Mouse (Mus musculus): Measurements from ENCODE around the gene Sorcs1. TPM values are rescaled to one million over a fixed set of nuclear protein-coding genes. Genes with fewer than 3 reads are reported as not detected.

Sorcs1 gene
- polyA plus RNA-seq, 1 experiment from 2014 or later = 14.4 TPM

DNA sequence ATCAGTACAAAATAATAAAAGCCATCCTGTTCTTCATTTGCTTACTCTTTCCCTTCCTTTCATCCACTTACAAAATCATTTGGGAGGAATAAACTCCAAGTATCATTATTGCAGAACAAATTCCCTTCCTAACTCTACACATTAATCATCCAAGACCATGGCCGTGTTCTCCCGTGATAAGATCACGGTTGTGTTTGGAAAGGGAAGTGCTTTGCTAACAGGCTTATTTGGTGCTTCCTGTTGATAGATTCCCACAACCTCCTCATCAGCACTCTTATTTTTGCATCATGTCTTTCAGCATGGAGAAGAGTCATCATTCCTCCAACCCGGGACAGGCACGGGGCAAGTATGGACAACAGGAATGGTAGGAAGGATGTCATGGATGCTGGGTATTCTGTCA lies 25.7 kb downstream of the Sorcs1 start:
- no peak overlapping the region for H3K9ac ChIP-seq (replicated peaks; ENCODE audit: low read length)
- no peaks in the 10 kb centered on the region for H3K9me3 ChIP-seq (ENCODE audit: control insufficient read depth, low read length)
- H3K27ac ChIP-seq (replicated peaks; ENCODE audit: low read depth, low read length) = no peak overlapping the region
- H3K4me3 ChIP-seq (replicated peaks; ENCODE audit: low read depth, low read length) = no peak overlapping the region
- 93% methylated on average over 5 of the region's 5 CpGs for WGBS
- no peaks in the 10 kb centered on the region for H3K27me3 ChIP-seq (ENCODE audit: control insufficient read depth, insufficient read depth, low read length)
- H3K4me2 ChIP-seq (ENCODE audit: low read length) = no peak overlapping the region
- ATAC-seq (ENCODE audit: low FRiP score, low TSS enrichment) (no peak), DNase-seq (no peak)
- 0 out of 2 replicates have a peak, but pooled peaks cover 6% of the 10 kb centered on the region for H3K4me1 ChIP-seq (ENCODE audit: control insufficient read depth, insufficient read depth, low read length)
- H3K36me3 ChIP-seq (ENCODE audit: control insufficient read depth, insufficient read depth, low read length) = no peaks in the 10 kb centered on the region

DNA sequence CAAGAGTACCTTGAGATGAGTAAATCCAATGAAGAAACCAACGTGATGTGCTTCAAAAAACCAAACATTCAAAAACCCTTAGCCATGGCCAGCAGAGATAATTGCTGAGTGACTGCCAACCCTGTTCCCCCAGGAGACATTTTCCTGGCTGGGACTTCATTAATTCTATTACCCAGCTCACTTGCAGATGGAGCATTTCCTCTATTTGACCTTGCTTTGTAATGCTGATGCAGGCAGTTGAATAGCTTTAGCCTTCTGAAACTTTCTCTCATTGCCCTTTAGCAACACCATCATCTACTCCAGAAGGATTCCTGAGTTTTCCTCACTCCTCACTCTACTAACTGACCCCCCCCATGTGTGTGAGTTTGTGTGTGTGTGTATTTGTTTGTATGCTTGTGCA lies 34.6 kb downstream of the Sorcs1 start:
- DNase-seq = no peak
- H3K36me3 ChIP-seq (ENCODE audit: control insufficient read depth, insufficient read depth, low read length) = no peaks in the 10 kb centered on the region
- H3K4me1 ChIP-seq (ENCODE audit: control insufficient read depth, insufficient read depth, low read length) = peaks cover 6% of the 10 kb centered on the region
- H3K4me2 ChIP-seq (ENCODE audit: low read length) = no peak overlapping the region
- no peak for ATAC-seq (ENCODE audit: low FRiP score, low TSS enrichment)
- H3K27ac ChIP-seq (replicated peaks; ENCODE audit: low read depth, low read length) = no peak overlapping the region
- 56% methylated on average over 1 of the region's 1 CpGs for WGBS
- no peak overlapping the region for H3K9ac ChIP-seq (replicated peaks; ENCODE audit: low read length)
- H3K9me3 ChIP-seq (ENCODE audit: control insufficient read depth, low read length) = no peaks in the 10 kb centered on the region
- H3K27me3 ChIP-seq (ENCODE audit: control insufficient read depth, insufficient read depth, low read length) = no peaks in the 10 kb centered on the region
- H3K4me3 ChIP-seq (replicated peaks; ENCODE audit: low read depth, low read length) = no peak overlapping the region

DNA sequence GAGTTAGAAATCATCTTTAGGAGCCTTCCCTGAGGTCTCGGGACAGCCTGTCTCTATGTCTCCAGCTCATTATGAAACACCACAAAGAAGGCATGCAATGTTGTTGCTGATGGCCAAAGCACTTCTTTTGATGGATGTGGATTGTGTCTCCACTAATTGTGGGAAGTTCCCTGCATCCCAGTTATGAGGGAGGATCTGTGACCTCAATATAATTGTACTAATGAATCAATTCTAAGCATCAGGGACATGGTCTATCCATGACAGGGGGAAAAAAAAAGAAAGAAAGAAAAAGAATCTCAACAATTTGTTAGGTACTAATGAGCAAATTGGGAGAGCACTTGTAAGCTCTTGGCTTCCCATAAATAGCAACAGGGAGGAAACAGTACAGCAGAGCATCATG lies 36.3 kb downstream of the Sorcs1 start:
- ATAC-seq (ENCODE audit: low FRiP score, low TSS enrichment) = no peak
- no peak overlapping the region for H3K9ac ChIP-seq (replicated peaks; ENCODE audit: low read length)
- H3K36me3 ChIP-seq (ENCODE audit: control insufficient read depth, insufficient read depth, low read length) = no peaks in the 10 kb centered on the region
- H3K27me3 ChIP-seq (ENCODE audit: control insufficient read depth, insufficient read depth, low read length) = no peaks in the 10 kb centered on the region
- peaks cover 6% of the 10 kb centered on the region for H3K4me1 ChIP-seq (ENCODE audit: control insufficient read depth, insufficient read depth, low read length)
- WGBS = 87% methylated on average over 1 of the region's 1 CpGs
- DNase-seq = no peak
- no peaks in the 10 kb centered on the region for H3K9me3 ChIP-seq (ENCODE audit: control insufficient read depth, low read length)
- no peak overlapping the region for H3K4me2 ChIP-seq (ENCODE audit: low read length)
- no peak overlapping the region for H3K27ac ChIP-seq (replicated peaks; ENCODE audit: low read depth, low read length)
- no peak overlapping the region for H3K4me3 ChIP-seq (replicated peaks; ENCODE audit: low read depth, low read length)

DNA sequence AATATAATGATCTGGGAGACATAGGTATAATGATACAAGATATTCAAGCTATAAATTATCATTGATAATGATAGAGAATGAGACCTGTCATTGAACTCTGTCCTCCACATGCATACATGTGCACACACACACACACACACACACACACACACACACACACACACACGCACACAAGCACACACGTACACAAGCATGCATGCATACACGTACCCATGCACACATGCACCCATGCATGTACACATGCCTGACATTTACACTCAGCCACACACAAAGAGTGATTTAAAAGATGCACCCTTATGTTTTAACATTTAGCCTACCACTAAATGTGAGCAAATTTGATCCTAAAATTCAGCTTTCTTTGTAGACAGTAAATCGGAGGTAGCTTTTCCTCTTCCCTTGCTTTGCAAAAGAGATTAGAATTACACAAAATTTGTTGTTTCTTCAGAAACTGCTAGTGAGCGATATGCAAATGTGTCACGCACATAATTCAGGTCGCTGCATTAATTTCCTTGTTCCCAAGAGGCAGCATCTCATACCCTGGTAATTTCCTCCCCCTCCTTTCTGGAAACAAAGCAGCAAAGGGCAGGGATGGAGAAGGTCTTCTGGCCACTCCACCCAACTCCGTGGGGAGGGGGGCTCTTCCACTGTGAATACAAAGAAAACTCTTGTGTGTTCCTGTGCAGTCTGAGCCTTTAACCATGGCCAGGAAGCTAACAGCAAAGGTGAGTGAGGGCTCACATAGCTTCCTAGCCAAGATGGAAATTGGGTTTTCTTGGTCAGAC lies 38.0 kb downstream of the Sorcs1 start:
- Histone ChIP-seq H3K9me3 (ENCODE audit: control insufficient read depth, low read length) (no peaks in the 10 kb centered on the region), H3K4me2 (ENCODE audit: low read length) (no peak overlapping the region), H3K9ac (replicated peaks; ENCODE audit: low read length) (no peak overlapping the region), H3K27ac (replicated peaks; ENCODE audit: low read depth, low read length) (no peak overlapping the region; the same call in 1 of the 2 replicates), H3K4me3 (replicated peaks; ENCODE audit: low read depth, low read length) (no peak overlapping the region), H3K36me3 (ENCODE audit: control insufficient read depth, insufficient read depth, low read length) (no peaks in the 10 kb centered on the region), H3K4me1 (ENCODE audit: control insufficient read depth, insufficient read depth, low read length) (peaks cover 11% of the 10 kb centered on the region), H3K27me3 (ENCODE audit: control insufficient read depth, insufficient read depth, low read length) (no peaks in the 10 kb centered on the region)
- ATAC-seq (ENCODE audit: low FRiP score, low TSS enrichment) = no peak; the same call in 1 of the 2 replicates
- WGBS = 55% methylated on average over 8 of the region's 8 CpGs
- DNase-seq = peak; percentile 40

DNA sequence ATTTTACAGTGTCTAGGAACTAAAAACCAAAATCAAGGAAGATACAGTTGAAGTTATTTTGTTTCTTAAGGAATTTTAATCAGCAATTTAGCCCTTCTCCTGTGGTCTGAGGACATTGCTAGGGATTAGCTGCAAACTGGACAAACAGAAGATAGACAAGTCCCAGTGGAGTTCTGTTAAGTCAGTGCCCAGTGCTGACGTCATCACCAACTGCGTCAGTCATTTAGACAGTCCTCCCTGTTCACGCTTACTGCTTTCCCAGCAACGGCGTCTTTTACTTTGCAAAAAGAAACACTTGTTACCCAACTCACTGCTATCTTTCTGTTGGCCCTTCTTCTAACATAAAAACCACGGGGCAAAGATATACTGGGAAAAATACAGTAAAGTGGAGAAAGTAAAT lies 40.3 kb downstream of the Sorcs1 start:
- no peak for DNase-seq
- no peak overlapping the region for H3K27ac ChIP-seq (replicated peaks; ENCODE audit: low read depth, low read length)
- no peaks in the 10 kb centered on the region for H3K9me3 ChIP-seq (ENCODE audit: control insufficient read depth, low read length)
- H3K27me3 ChIP-seq (ENCODE audit: control insufficient read depth, insufficient read depth, low read length) = no peaks in the 10 kb centered on the region
- no peak overlapping the region for H3K9ac ChIP-seq (replicated peaks; ENCODE audit: low read length)
- no peak for ATAC-seq (ENCODE audit: low FRiP score, low TSS enrichment)
- H3K36me3 ChIP-seq (ENCODE audit: control insufficient read depth, insufficient read depth, low read length) = no peaks in the 10 kb centered on the region
- H3K4me3 ChIP-seq (replicated peaks; ENCODE audit: low read depth, low read length) = no peak overlapping the region
- WGBS = 63% methylated on average over 6 of the region's 6 CpGs
- no peak overlapping the region for H3K4me2 ChIP-seq (ENCODE audit: low read length)
- H3K4me1 ChIP-seq (ENCODE audit: control insufficient read depth, insufficient read depth, low read length) = peaks cover 11% of the 10 kb centered on the region

DNA sequence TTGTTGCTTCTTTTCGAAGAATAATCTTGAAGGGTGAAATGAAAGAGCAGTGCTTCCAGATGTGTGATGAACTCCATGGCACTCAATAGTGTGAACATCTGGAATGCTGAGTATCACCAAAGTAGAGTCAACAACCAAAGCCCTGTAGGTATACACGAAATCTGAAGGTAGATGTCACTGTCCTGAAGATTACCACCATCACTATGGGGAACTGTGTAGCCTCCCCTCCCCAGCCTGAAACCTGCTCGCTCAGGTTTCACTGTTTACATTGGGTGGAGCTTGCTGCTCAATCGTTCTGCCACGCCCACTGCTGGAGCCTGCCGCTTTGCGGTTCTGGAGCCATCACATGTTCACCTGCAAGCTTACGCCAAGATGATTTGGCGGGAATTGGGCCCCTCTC lies 64.4 kb downstream of the Sorcs1 start:
- WGBS = 41% methylated on average over 9 of the region's 9 CpGs
- no peak for ATAC-seq (ENCODE audit: low FRiP score, low TSS enrichment)
- no peak overlapping the region for H3K4me2 ChIP-seq (ENCODE audit: low read length)

DNA sequence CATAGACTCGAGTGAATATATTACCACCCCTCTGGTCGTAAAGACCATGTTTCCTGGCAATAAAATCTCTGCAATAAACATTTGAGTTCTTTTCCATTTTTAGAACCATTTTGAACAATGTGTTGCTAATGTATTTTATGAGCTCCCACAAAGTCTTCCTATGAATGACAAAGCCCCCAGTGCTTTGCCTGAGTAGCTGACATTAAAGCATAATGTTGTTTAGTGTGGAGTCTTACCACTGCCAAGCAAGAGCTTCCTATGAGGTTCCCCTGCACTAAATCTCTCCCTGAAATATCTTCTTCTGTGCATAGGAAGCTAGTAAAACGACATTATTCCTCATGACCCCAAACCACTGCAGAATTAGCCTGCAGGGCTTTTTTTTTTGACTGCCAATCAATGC lies 66.8 kb downstream of the Sorcs1 start:
- ATAC-seq (ENCODE audit: low FRiP score, low TSS enrichment) (no peak), DNase-seq (no peak)
- Histone ChIP-seq H3K4me1 (ENCODE audit: control insufficient read depth, insufficient read depth, low read length) (no peaks in the 10 kb centered on the region), H3K9me3 (ENCODE audit: control insufficient read depth, low read length) (no peaks in the 10 kb centered on the region), H3K9ac (replicated peaks; ENCODE audit: low read length) (no peak overlapping the region), H3K4me2 (ENCODE audit: low read length) (no peak overlapping the region), H3K4me3 (replicated peaks; ENCODE audit: low read depth, low read length) (no peak overlapping the region), H3K36me3 (ENCODE audit: control insufficient read depth, insufficient read depth, low read length) (no peaks in the 10 kb centered on the region), H3K27ac (replicated peaks; ENCODE audit: low read depth, low read length) (no peak overlapping the region), H3K27me3 (ENCODE audit: control insufficient read depth, insufficient read depth, low read length) (no peaks in the 10 kb centered on the region)
- WGBS = 68% methylated on average over 3 of the region's 3 CpGs

More for the DNA sequence above, 64.4 kb downstream of the Sorcs1 start:
- Histone ChIP-seq H3K27me3 (ENCODE audit: control insufficient read depth, insufficient read depth, low read length) (no peaks in the 10 kb centered on the region), H3K9ac (replicated peaks; ENCODE audit: low read length) (no peak overlapping the region), H3K4me1 (ENCODE audit: control insufficient read depth, insufficient read depth, low read length) (0 out of 2 replicates have a peak, but pooled peaks cover 5% of the 10 kb centered on the region), H3K36me3 (ENCODE audit: control insufficient read depth, insufficient read depth, low read length) (no peaks in the 10 kb centered on the region), H3K27ac (replicated peaks; ENCODE audit: low read depth, low read length) (no peak overlapping the region), H3K9me3 (ENCODE audit: control insufficient read depth, low read length) (no peaks in the 10 kb centered on the region), H3K4me3 (replicated peaks; ENCODE audit: low read depth, low read length) (no peak overlapping the region)
- no peak for DNase-seq

DNA sequence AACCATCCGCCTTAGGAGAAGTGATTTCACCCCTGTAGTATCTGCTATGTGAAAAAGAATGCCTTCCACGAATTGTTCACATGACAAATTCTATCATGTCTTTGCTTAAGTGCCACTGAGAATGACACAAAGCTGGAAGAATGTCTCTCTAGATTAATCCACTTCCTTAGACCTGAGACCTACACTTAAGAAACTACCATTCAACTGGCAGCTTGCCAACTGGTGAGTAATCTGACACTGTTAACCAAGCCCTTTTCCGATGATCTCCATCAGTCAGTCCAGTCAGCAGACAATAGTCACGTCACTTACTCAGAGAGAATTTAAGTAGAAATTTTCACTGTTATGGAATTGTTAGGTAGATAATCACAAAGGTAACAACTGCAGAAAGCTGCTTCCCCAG lies 74.6 kb downstream of the Sorcs1 start:
- H3K9me3 ChIP-seq (ENCODE audit: control insufficient read depth, low read length) = no peaks in the 10 kb centered on the region
- no peak overlapping the region for H3K4me3 ChIP-seq (replicated peaks; ENCODE audit: low read depth, low read length)
- DNase-seq = peak; percentile 13
- no peak overlapping the region for H3K4me2 ChIP-seq (ENCODE audit: low read length)
- H3K27ac ChIP-seq (replicated peaks; ENCODE audit: low read depth, low read length) = no peak overlapping the region
- H3K27me3 ChIP-seq (ENCODE audit: control insufficient read depth, insufficient read depth, low read length) = no peaks in the 10 kb centered on the region
- WGBS = 64% methylated on average over 4 of the region's 4 CpGs
- ATAC-seq (ENCODE audit: low FRiP score, low TSS enrichment) = no peak
- no peaks in the 10 kb centered on the region for H3K4me1 ChIP-seq (ENCODE audit: control insufficient read depth, insufficient read depth, low read length)
- H3K36me3 ChIP-seq (ENCODE audit: control insufficient read depth, insufficient read depth, low read length) = no peaks in the 10 kb centered on the region
- H3K9ac ChIP-seq (replicated peaks; ENCODE audit: low read length) = no peak overlapping the region

DNA sequence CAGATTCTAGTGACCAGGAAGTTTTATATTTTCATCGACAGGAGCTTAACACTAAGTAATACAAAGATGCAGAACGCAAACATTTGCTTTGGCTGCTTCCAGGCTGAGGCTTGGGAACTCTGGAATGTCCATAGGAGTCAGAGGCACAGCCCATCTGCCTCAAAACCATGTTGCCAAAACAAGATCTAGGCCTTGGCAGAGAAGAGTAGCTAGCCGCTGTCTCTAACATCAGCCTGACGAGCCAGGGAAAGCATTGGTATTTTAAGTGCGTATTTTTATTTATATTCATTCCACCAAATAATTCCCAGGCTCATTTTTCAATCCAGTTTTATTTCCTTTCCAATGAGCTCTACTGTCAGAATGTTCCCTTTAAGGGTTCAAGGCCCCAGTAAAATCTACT lies 75.1 kb downstream of the Sorcs1 start:
- DNase-seq (no peak), ATAC-seq (ENCODE audit: low FRiP score, low TSS enrichment) (no peak)
- WGBS = 95% methylated on average over 5 of the region's 5 CpGs

More for the DNA sequence above, 75.1 kb downstream of the Sorcs1 start:
- Histone ChIP-seq H3K9me3 (ENCODE audit: control insufficient read depth, low read length) (no peaks in the 10 kb centered on the region), H3K4me2 (ENCODE audit: low read length) (no peak overlapping the region), H3K9ac (replicated peaks; ENCODE audit: low read length) (no peak overlapping the region), H3K4me1 (ENCODE audit: control insufficient read depth, insufficient read depth, low read length) (no peaks in the 10 kb centered on the region), H3K27me3 (ENCODE audit: control insufficient read depth, insufficient read depth, low read length) (no peaks in the 10 kb centered on the region), H3K36me3 (ENCODE audit: control insufficient read depth, insufficient read depth, low read length) (no peaks in the 10 kb centered on the region), H3K27ac (replicated peaks; ENCODE audit: low read depth, low read length) (no peak overlapping the region), H3K4me3 (replicated peaks; ENCODE audit: low read depth, low read length) (no peak overlapping the region)

Measured in midbrain, embryonic 14.5 days (tissue).